Mouse (Mus musculus): Measurements from ENCODE around the gene Arpc5l. TPM values are rescaled to one million over a fixed set of nuclear protein-coding genes. Genes with fewer than 3 reads are reported as not detected.

The Arpc5l gene
- total RNA-seq, 2 experiments from 2014 or later, result 31.9 to 47.9 TPM

DNA sequence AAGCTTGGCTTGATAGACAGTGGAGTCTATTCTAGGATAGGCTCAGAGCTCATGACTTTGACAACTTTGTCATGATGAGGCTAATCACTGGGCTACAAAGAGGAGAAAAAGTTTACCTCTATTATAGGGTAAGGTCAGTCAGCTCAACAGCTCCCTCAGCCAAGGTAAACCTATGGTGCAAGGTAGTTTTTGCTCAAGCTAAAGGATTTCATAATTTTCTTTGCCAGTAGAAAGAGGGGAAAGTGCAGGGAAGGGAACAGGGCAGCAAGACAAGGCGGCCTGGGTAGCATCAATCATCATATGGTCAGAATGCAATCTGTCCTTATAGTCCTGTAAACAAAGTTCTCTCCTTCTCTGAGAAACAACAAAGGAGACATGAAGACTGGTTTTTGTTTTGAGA, 35.1 kb downstream of the Arpc5l start:
- ATAC-seq (replicated peaks; ENCODE audit: low FRiP score, poor library complexity, severe bottlenecking), result no peak

GRCm38 (mm10) chr2:39048515-39048914, 43.4 kb downstream of the Arpc5l start:
- no peak for ATAC-seq (replicated peaks; ENCODE audit: low FRiP score, poor library complexity, severe bottlenecking)

DNA sequence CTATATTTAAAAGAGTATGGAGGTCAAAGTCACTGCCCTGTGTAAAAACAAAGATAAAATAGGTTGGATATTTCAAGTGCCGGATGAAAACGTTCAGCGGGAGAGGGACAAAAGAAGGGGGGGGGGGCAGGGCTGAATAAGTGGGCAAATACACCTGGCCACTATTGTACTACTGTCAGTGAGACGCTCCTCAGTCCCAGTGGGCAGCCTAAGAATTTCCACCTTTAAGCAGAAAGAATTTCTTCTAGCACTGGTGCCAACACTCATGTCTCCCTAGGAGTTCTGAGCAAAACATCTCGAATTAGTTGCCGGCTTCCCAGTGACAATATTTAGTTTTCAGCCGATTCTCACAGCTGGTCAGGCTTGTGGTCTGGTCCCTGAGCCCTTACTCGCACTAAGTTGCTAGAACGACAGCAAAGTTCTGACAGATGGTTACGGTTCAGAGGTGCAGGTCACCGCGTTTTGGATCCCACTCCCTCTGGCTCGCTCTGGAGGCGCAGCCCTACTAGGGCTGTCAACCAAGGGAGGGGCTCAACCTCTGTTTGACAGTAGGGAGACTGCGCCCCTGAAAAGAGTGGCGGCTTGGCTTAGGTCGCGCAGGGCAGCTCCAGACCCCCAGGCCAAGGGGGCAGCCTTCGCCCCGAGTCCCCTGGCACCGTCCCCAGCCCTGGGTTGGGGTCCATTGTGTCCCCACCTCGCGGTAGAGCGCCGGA, 59.7 kb downstream of the Arpc5l start:
- peak; percentile 75 for ATAC-seq (replicated peaks; ENCODE audit: low FRiP score, poor library complexity, severe bottlenecking)

Other genes starting within 250 kb of the Arpc5l start
- 0.84 TPM in 1 of 2 replicates, not detected in the other for gene Nr6a1, start 77.7 kb upstream of the Arpc5l start, total RNA-seq (2015; ENCODE audit: low replicate concordance)
- gene Nr6a1, start 77.7 kb upstream of the Arpc5l start, total RNA-seq (2017; ENCODE audit: low replicate concordance), result 0.13 TPM in 1 of 2 replicates, not detected in the other
- gene Olfml2a, start 73.4 kb upstream of the Arpc5l start, total RNA-seq (2015; ENCODE audit: low replicate concordance), result 1.8 TPM in 1 of 2 replicates, not detected in the other
- not detected in 2 replicates for gene Olfml2a, start 73.4 kb upstream of the Arpc5l start, total RNA-seq (2017; ENCODE audit: low replicate concordance)
- 0.72 TPM in 1 of 2 replicates, not detected in the other for gene Wdr38, start 7.9 kb upstream of the Arpc5l start, total RNA-seq (2015; ENCODE audit: low replicate concordance)
- 0.13 TPM in 1 of 2 replicates, not detected in the other for gene Wdr38, start 7.9 kb upstream of the Arpc5l start, total RNA-seq (2017; ENCODE audit: low replicate concordance)
- gene Rpl35, start 276 bp downstream of the Arpc5l start, total RNA-seq (2015; ENCODE audit: low replicate concordance), result 226 and 288 TPM in 2 replicates
- gene Rpl35, start 276 bp downstream of the Arpc5l start, total RNA-seq (2017; ENCODE audit: low replicate concordance), result 201 and 298 TPM in 2 replicates
- 10.1 and 19.8 TPM in 2 replicates for gene Golga1, start 60.2 kb downstream of the Arpc5l start, total RNA-seq (2015; ENCODE audit: low replicate concordance)
- 29.3 and 31.5 TPM in 2 replicates for gene Golga1, start 60.2 kb downstream of the Arpc5l start, total RNA-seq (2017; ENCODE audit: low replicate concordance)
- 9.4 and 11.3 TPM in 2 replicates for gene Scai, start 185.4 kb downstream of the Arpc5l start, total RNA-seq (2015; ENCODE audit: low replicate concordance)
- gene Scai, start 185.4 kb downstream of the Arpc5l start, total RNA-seq (2017; ENCODE audit: low replicate concordance), result 5.9 and 26.4 TPM in 2 replicates
- 66.3 and 69.2 TPM in 2 replicates for gene Ppp6c, start 221.1 kb downstream of the Arpc5l start, total RNA-seq (2015; ENCODE audit: low replicate concordance)
- 46.3 and 68.7 TPM in 2 replicates for gene Ppp6c, start 221.1 kb downstream of the Arpc5l start, total RNA-seq (2017; ENCODE audit: low replicate concordance)